Mouse (Mus musculus): ENCODE results near the gene Actg2. TPM values are rescaled to one million over a fixed set of nuclear protein-coding genes. Genes with fewer than 3 reads are reported as not detected.

Gene Actg2
- polyA plus RNA-seq, 1 experiment from 2014 or later, result 13.2 TPM

DNA sequence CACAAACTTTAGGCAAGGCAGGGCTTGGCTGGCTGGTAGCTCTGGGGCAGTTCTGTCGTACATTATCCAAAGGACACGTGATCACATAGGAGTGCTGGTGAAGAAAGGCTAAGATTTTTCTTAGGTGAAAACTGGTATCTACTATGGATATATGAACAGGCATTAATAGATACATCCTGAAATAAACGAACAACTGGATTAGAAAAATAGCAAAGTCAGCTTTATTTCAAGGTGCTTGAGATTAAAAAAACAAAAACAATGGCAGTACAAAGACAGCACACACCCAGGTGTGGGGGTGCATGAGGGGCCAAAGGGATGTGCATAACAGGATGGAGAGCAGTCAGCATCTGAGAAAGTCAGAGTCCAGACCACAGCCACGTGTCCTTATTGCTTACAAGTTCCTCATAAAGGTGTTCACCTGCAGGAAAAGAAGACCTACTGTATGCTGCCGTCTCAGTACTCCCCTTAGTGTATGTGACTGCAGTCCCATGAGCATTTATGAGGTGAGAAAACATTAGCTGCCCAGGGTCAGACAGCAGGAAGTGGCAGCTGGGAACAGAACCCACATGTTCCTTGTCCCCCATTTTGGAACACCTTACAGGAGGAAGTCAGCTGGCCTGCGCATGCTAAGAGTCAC is 55.9 kb downstream of the Actg2 start:
- DNase-seq (ENCODE audit: low spot score) (no peak), ATAC-seq (ENCODE audit: low read depth) (no peak)
- Histone ChIP-seq H3K36me3 (ENCODE audit: control insufficient read depth, insufficient read depth, low read length) (peaks cover 52% of the 10 kb centered on the region), H3K9ac (ENCODE audit: low read depth, low read length) (no peak overlapping the region), H3K27ac (replicated peaks; ENCODE audit: low read depth, low read length) (no peak overlapping the region), H3K4me1 (ENCODE audit: control insufficient read depth, insufficient read depth, low read length) (no peaks in the 10 kb centered on the region), H3K9me3 (ENCODE audit: control insufficient read depth, low read length) (no peaks in the 10 kb centered on the region), H3K27me3 (replicated peaks; ENCODE audit: control insufficient read depth, insufficient read depth, low read length) (no peaks in the 10 kb centered on the region), H3K4me2 (ENCODE audit: low read depth, low read length) (no peak overlapping the region), H3K4me3 (ENCODE audit: low read depth, low read length) (no peak overlapping the region)
- WGBS, result 90% methylated on average over 6 of the region's 6 CpGs

GRCm38 (mm10) chr6:83479193-83479592 is 56.9 kb downstream of the Actg2 start:
- Histone ChIP-seq H3K9me3 (ENCODE audit: control insufficient read depth, low read length) (no peaks in the 10 kb centered on the region), H3K4me3 (ENCODE audit: low read depth, low read length) (no peak overlapping the region), H3K4me2 (ENCODE audit: low read depth, low read length) (no peak overlapping the region), H3K9ac (ENCODE audit: low read depth, low read length) (no peak overlapping the region), H3K27me3 (replicated peaks; ENCODE audit: control insufficient read depth, insufficient read depth, low read length) (no peaks in the 10 kb centered on the region), H3K27ac (replicated peaks; ENCODE audit: low read depth, low read length) (no peak overlapping the region), H3K36me3 (ENCODE audit: control insufficient read depth, insufficient read depth, low read length) (peaks cover 43% of the 10 kb centered on the region), H3K4me1 (ENCODE audit: control insufficient read depth, insufficient read depth, low read length) (no peaks in the 10 kb centered on the region)
- 68% methylated on average over 2 of the region's 2 CpGs for WGBS
- ATAC-seq (ENCODE audit: low read depth) (no peak), DNase-seq (ENCODE audit: low spot score) (no peak)

DNA sequence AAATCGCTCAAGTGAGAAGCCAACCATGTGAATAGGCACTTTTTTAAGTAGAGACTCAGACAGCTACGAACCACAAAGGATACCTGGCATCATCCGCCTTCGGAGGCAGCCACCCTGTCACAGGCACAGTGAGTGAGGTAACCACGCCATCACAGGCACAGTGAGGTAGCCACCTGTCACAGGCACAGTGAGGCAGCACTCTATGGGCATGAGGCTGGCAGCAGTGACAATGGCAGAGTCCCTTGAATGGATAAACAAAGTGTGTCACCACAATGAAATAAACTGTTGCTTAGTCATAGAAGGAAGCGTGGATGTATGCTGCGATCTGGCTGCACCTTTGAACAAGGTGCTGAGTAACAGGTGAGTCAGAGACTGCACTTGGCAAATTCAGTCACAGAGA is 57.4 kb downstream of the Actg2 start:
- H3K4me1 ChIP-seq (ENCODE audit: control insufficient read depth, insufficient read depth, low read length), result no peaks in the 10 kb centered on the region
- 93% methylated on average over 7 of the region's 7 CpGs for WGBS
- no peak overlapping the region for H3K27ac ChIP-seq (replicated peaks; ENCODE audit: low read depth, low read length)
- no peak overlapping the region for H3K4me3 ChIP-seq (ENCODE audit: low read depth, low read length)
- DNase-seq (ENCODE audit: low spot score), result no peak
- H3K9ac ChIP-seq (ENCODE audit: low read depth, low read length), result no peak overlapping the region
- H3K27me3 ChIP-seq (replicated peaks; ENCODE audit: control insufficient read depth, insufficient read depth, low read length), result no peaks in the 10 kb centered on the region
- ATAC-seq (ENCODE audit: low read depth), result no peak
- H3K36me3 ChIP-seq (ENCODE audit: control insufficient read depth, insufficient read depth, low read length), result peaks cover 37% of the 10 kb centered on the region
- no peaks in the 10 kb centered on the region for H3K9me3 ChIP-seq (ENCODE audit: control insufficient read depth, low read length)
- no peak overlapping the region for H3K4me2 ChIP-seq (ENCODE audit: low read depth, low read length)

GRCm38 (mm10) chr6:83478217-83478616 is 57.8 kb downstream of the Actg2 start:
- H3K27ac ChIP-seq (replicated peaks; ENCODE audit: low read depth, low read length), result no peak overlapping the region
- no peak overlapping the region for H3K9ac ChIP-seq (ENCODE audit: low read depth, low read length)
- H3K36me3 ChIP-seq (ENCODE audit: control insufficient read depth, insufficient read depth, low read length), result peaks cover 35% of the 10 kb centered on the region
- no peaks in the 10 kb centered on the region for H3K27me3 ChIP-seq (replicated peaks; ENCODE audit: control insufficient read depth, insufficient read depth, low read length)
- DNase-seq (ENCODE audit: low spot score), result no peak
- ATAC-seq (ENCODE audit: low read depth), result no peak
- H3K4me1 ChIP-seq (ENCODE audit: control insufficient read depth, insufficient read depth, low read length), result no peaks in the 10 kb centered on the region
- 68% methylated on average over 4 of the region's 4 CpGs for WGBS
- no peaks in the 10 kb centered on the region for H3K9me3 ChIP-seq (ENCODE audit: control insufficient read depth, low read length)
- H3K4me2 ChIP-seq (ENCODE audit: low read depth, low read length), result no peak overlapping the region
- no peak overlapping the region for H3K4me3 ChIP-seq (ENCODE audit: low read depth, low read length)

DNA sequence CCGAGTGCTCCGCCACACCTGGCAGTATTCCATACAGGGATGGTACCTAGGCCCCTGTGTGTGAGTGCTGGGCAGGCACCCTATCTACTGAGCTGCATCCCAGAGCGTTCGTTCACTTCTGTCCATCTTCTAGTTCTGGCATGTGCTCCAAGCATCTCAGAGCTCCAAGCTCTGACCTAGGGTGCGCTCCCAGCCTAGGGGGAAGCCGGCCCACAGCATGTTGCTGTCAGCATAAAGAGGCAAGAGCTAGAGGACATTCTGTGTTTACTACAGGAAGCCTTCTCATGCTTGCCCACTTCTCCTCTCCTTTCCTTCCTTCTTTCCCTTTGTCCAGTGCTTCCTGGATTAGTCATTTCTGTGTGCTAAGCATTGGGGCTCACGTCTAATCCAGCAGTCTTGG is 60.6 kb downstream of the Actg2 start:
- ATAC-seq (ENCODE audit: low read depth), result no peak
- Histone ChIP-seq H3K9ac (ENCODE audit: low read depth, low read length) (no peak overlapping the region), H3K4me1 (ENCODE audit: control insufficient read depth, insufficient read depth, low read length) (no peaks in the 10 kb centered on the region), H3K9me3 (ENCODE audit: control insufficient read depth, low read length) (no peaks in the 10 kb centered on the region), H3K36me3 (ENCODE audit: control insufficient read depth, insufficient read depth, low read length) (peaks cover 9% of the 10 kb centered on the region; the same call in 1 of the 2 replicates), H3K27ac (replicated peaks; ENCODE audit: low read depth, low read length) (no peak overlapping the region), H3K27me3 (replicated peaks; ENCODE audit: control insufficient read depth, insufficient read depth, low read length) (no peaks in the 10 kb centered on the region), H3K4me3 (ENCODE audit: low read depth, low read length) (no peak overlapping the region), H3K4me2 (ENCODE audit: low read depth, low read length) (no peak overlapping the region)
- DNase-seq (ENCODE audit: low spot score), result no peak
- 75% methylated on average over 7 of the region's 7 CpGs for WGBS

GRCm38 (mm10) chr6:83473240-83473639 is 62.8 kb downstream of the Actg2 start:
- 82% methylated on average over 9 of the region's 9 CpGs for WGBS
- no peaks in the 10 kb centered on the region for H3K27me3 ChIP-seq (replicated peaks; ENCODE audit: control insufficient read depth, insufficient read depth, low read length)
- no peaks in the 10 kb centered on the region for H3K36me3 ChIP-seq (ENCODE audit: control insufficient read depth, insufficient read depth, low read length)
- H3K9ac ChIP-seq (ENCODE audit: low read depth, low read length), result no peak overlapping the region
- H3K27ac ChIP-seq (replicated peaks; ENCODE audit: low read depth, low read length), result no peak overlapping the region
- no peak overlapping the region for H3K4me3 ChIP-seq (ENCODE audit: low read depth, low read length)
- no peaks in the 10 kb centered on the region for H3K4me1 ChIP-seq (ENCODE audit: control insufficient read depth, insufficient read depth, low read length)
- ATAC-seq (ENCODE audit: low read depth) (no peak), DNase-seq (ENCODE audit: low spot score) (no peak)
- no peak overlapping the region for H3K4me2 ChIP-seq (ENCODE audit: low read depth, low read length)
- H3K9me3 ChIP-seq (ENCODE audit: control insufficient read depth, low read length), result no peaks in the 10 kb centered on the region

DNA sequence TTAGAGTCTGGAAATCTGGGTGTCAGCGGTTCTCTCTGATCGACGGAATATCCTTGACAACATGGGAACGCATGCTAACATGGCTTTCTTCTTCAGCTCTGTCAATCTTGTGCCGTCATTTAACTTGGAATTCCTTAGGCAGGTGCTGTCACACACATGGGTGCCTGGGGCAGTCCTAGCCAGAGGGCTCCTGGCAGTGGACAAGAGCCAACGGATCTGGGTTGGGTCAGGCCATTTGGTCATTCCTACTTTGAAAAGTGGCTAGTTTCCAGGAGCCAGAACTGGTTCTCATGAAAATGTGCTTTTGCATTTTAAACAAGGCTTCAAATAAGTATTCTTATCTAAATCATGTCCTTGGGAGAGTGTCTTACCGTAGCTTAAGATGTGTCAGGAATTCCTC is 64.3 kb downstream of the Actg2 start:
- WGBS, result 84% methylated on average over 7 of the region's 7 CpGs
- DNase-seq (ENCODE audit: low spot score), result no peak
- Histone ChIP-seq H3K9me3 (ENCODE audit: control insufficient read depth, low read length) (no peaks in the 10 kb centered on the region), H3K4me1 (ENCODE audit: control insufficient read depth, insufficient read depth, low read length) (no peaks in the 10 kb centered on the region), H3K4me2 (ENCODE audit: low read depth, low read length) (no peak overlapping the region), H3K9ac (ENCODE audit: low read depth, low read length) (no peak overlapping the region), H3K27me3 (replicated peaks; ENCODE audit: control insufficient read depth, insufficient read depth, low read length) (no peaks in the 10 kb centered on the region), H3K27ac (replicated peaks; ENCODE audit: low read depth, low read length) (no peak overlapping the region), H3K36me3 (ENCODE audit: control insufficient read depth, insufficient read depth, low read length) (no peaks in the 10 kb centered on the region), H3K4me3 (ENCODE audit: low read depth, low read length) (no peak overlapping the region)
- ATAC-seq (ENCODE audit: low read depth), result no peak

DNA sequence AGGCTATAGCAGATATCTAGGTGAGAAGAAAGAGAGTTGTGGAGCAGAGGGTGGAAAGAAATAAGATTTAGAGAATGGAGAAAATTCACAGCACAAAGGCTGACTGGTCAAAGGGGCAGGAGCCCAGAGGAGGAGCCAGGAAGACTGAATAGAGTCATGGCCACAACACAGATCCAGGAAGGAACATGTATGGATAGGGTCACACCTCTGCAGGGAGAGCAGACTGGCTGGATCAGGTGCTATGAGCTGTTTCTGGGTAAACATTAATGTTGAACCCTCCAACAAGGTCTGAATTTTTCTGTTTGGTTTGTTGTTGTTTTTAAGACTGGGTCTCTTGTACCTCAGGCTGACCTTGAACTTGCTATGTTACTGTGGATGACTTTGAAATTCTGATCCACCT is 72.1 kb downstream of the Actg2 start:
- Histone ChIP-seq H3K9me3 (ENCODE audit: control insufficient read depth, low read length) (no peaks in the 10 kb centered on the region), H3K4me1 (ENCODE audit: control insufficient read depth, insufficient read depth, low read length) (no peaks in the 10 kb centered on the region; the same call in 1 of the 2 replicates)
- no peak for DNase-seq (ENCODE audit: low spot score)

More for the DNA sequence above, 72.1 kb downstream of the Actg2 start:
- ATAC-seq (ENCODE audit: low read depth), result no peak
- Histone ChIP-seq H3K36me3 (ENCODE audit: control insufficient read depth, insufficient read depth, low read length) (no peaks in the 10 kb centered on the region), H3K9ac (ENCODE audit: low read depth, low read length) (no peak overlapping the region), H3K27ac (replicated peaks; ENCODE audit: low read depth, low read length) (no peak overlapping the region), H3K27me3 (replicated peaks; ENCODE audit: control insufficient read depth, insufficient read depth, low read length) (no peaks in the 10 kb centered on the region), H3K4me2 (ENCODE audit: low read depth, low read length) (no peak overlapping the region), H3K4me3 (ENCODE audit: low read depth, low read length) (no peak overlapping the region)
